Mouse (Mus musculus): ENCODE measurements at regions not wholly inside any gene's neighbourhood (a gene's known extent, or its start where the extent isn't known, plus 50 kb on each side); places are given as distances from the start of the nearest gene placed in this dataset.

- DNase-seq, result no peak
Measured at GRCm38 (mm10) chr4:54704696-54705095, 240.2 kb upstream of the Zfp462 start.

GRCm38 (mm10) chr4:54709751-54710150 lies 235.1 kb upstream of the Zfp462 start:
- DNase-seq, result no peak

GRCm38 (mm10) chr4:54712929-54713328 lies 231.9 kb upstream of the Zfp462 start:
- DNase-seq, result no peak

GRCm38 (mm10) chr4:54714612-54715342 lies 230.1 kb upstream of the Zfp462 start:
- DNase-seq, result no peak

DNA sequence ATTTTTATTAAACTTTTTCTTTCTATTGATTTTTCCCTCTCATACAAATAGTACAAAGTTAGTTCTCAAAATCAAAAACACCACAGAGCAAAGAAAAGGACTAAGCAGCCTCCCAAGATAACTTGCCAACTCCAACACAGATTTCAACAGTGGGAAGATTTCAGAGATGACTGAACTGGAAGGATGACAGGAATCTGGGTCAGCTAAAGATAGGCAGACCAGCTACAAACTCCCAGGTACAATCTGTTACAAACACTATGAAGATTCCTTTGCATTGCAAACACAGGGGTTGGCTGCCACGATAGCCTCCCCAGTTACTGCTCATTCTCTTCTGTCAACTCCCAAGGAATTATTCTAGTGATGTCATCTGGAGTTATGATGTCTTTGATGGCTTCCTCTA lies 226.8 kb upstream of the Zfp462 start:
- no peak for DNase-seq

- no peak for DNase-seq
Measured at GRCm38 (mm10) chr4:54739001-54739400, 205.8 kb upstream of the Zfp462 start.

- DNase-seq, result no peak
Measured at GRCm38 (mm10) chr4:54751458-54751857, 193.4 kb upstream of the Zfp462 start.

DNA sequence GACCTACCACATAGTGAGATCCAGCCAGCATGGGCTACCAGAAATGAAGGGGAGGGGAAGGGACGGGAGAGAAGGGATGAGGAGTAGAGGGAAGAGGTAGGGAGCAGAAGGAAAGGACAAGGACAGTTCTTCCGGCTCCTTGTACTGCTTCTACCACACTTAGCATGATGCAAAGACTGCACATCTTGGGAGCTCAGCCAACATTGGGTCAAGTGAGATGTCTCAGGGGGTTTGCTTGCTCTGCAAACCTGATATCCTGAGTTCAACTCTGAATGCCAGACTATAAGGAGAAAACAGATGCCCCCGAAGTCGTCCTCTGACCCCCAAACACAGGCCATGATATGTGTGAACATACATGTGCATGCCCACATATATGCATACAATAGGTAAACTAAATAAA lies 188.4 kb upstream of the Zfp462 start:
- no peak for DNase-seq

DNA sequence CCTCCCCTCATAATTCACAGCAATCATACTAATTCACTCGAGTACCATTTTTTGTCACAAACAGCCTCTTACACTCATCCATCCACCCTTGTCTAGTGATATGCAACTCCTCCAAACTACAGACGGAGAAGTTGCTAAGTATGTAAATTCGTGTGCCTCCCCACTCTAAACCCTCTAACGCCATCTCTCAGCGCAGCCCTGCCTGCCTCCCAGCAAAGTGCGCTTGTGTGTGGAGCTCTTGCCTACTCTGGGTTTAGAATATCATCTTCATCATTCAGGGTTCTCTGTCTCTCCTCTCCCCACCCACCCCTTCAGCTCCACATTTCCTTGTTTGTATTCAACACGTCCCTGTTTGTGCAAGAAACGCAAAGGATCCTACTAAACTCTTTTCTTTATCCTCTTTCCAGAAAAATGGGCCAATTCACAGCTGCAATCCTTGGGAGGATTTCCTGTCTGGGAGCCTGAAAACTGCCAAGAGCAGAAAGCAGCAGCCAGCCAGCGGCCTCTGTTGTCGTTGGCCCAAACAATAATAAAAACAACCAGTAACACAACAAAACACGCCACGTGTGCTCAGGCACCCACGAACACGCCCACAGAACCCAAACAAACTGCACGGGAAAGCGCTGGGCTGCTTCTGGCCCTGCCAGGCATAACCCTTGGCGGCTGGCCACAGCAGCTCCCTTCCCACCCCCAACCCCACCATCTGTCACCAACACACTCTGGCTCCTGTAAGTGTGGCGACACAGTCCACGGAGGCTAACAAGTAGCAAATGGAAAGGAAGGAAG lies 186.9 kb upstream of the Zfp462 start:
- DNase-seq, result peak; percentile 31 to 46

DNA sequence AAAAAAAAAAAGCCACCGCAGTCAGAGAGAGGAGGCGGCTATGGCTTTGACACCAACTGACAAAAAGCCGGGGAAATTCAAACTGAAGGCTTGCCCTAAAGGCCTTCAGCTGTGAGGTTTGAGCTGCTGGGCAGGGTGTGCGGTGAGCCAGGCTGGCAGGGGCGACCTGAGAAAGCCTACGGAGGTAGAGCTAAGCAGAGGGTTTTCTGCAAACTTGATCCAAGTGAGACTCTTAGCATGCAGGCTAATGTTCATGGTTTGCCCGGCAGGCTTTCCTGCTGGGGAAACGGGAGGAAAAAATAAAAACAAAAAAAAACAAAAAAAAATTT lies 186.4 kb upstream of the Zfp462 start:
- no peak for DNase-seq

GRCm38 (mm10) chr4:54761257-54761656 lies 183.6 kb upstream of the Zfp462 start:
- DNase-seq, result peak in 1 of 2 experiments; percentile 32

- DNase-seq, result no peak
Measured at GRCm38 (mm10) chr4:54765045-54765444, 179.8 kb upstream of the Zfp462 start.

DNA sequence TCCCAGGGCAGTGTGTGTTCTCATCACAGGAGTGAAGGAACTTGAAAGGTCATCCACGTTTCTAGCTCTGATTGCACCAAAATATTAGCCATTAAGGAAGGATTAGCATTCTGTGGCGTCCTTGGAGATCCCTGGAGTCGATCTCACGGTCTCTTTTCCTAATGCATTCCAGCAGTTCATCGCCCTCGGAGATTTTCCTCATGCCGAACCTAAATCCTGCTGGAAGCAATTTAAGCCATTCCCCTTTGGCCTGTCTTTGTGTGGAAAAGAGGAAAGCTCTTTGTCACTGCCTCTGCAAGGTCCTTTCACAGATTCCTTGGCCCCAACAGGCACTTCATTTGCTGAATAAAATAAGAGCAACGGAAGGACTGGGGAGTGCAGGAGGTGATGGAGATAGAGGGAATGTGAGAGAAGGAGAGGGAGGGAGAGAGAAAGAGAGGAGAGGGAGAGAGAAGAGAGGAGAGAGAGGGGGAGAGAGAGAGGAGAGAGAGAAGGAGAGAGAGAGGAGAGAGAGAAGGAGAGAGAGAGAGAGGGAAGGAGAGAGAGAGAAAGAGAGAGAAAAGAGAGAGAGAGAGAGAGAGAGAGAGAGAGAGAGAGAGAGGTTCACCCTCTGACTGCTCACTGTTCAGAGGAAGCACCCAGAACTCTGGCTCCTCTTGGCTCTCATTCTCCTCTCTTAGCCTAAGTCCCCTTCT lies 177.2 kb upstream of the Zfp462 start:
- DNase-seq, result no peak

GRCm38 (mm10) chr4:54768836-54769235 lies 176.0 kb upstream of the Zfp462 start:
- DNase-seq, result no peak

DNA sequence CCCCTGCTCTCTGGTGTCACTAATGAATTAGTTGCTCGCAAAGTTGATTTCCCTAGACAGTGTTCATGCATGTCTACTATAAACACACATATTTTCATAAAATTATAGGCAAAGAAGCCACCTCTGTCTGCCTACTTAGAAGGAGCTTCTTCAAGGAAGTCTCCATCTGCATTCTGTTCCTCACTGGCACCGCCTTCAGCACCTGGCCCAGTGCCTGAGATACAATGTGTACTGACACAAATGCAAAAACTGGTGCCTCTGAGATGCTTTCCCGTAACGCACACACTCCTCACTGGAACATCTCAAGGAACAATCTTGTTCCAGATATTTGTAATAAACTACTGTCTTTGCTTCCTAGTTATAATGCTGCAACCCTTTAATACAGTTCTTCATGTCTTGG lies 170.8 kb upstream of the Zfp462 start:
- DNase-seq, result no peak

GRCm38 (mm10) chr4:54774717-54775116 lies 170.1 kb upstream of the Zfp462 start:
- no peak for DNase-seq

- DNase-seq, result no peak
Measured at GRCm38 (mm10) chr4:54780511-54780910, 164.3 kb upstream of the Zfp462 start.

- DNase-seq, result no peak
Measured at GRCm38 (mm10) chr4:54791217-54791742, 153.6 kb upstream of the Zfp462 start.

- DNase-seq, result no peak
Measured at GRCm38 (mm10) chr4:54793857-54794256, 151.0 kb upstream of the Zfp462 start.

- no peak for DNase-seq
Measured at GRCm38 (mm10) chr4:54795246-54795645, 149.6 kb upstream of the Zfp462 start.

DNA sequence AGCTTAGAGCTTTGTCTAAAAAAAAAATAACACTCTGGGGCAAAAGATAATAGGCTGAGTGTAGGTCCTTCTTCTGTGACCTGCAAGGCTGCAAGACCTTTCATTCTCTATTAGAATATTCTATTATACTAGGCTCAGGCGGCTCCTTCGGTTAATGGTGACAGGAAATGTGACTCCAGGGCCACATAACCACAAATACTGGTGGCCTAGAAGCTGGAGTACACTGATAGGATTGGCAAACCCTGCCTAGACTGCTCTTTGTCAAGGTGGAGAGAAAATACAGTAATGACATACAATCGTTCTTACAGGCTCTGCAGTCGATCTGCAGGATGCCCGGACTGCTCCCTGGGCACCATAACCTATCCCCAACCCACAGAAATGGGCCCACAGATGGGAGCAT lies 146.3 kb upstream of the Zfp462 start:
- DNase-seq, result no peak

DNA sequence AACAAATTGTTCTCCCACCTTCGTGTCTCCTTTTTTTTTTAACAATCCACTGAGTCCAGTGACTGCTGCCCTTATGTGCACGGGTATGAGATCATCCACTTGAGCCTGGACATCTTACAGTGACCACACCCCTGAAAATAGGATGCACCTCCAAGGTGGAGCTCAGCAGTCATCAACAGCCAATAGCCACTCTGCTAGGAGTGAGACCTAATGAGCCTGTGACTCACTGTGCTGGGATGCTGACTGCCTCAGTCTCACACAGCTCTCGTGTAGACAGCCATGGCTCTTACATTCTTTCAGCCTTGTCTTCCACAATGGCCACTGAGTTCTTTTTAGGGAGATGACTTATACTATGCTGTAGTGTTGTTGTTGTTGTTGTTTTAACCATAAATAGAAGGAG lies 133.7 kb upstream of the Zfp462 start:
- no peak for DNase-seq
